Mouse (Mus musculus) embryonic fibroblast, embryonic 13.5 days (primary cell): Measurements from ENCODE around the gene Alpk3.

Experiments
- CTCF ChIP-seq: IDR thresholded peaks from 2 replicates; pipeline ENCODE4 v1.5.1; 2011; ENCODE audit warnings: mild to moderate bottlenecking, control low read depth, low read length, moderate library complexity, borderline replicate concordance; ENCODE audit not compliant: insufficient read depth
- POLR2A ChIP-seq: IDR thresholded peaks from 2 replicates; pipeline ENCODE4 v1.6.1; 2011; ENCODE audit warnings: low read depth, mild to moderate bottlenecking, control low read depth, low read length, moderate library complexity

DNA sequence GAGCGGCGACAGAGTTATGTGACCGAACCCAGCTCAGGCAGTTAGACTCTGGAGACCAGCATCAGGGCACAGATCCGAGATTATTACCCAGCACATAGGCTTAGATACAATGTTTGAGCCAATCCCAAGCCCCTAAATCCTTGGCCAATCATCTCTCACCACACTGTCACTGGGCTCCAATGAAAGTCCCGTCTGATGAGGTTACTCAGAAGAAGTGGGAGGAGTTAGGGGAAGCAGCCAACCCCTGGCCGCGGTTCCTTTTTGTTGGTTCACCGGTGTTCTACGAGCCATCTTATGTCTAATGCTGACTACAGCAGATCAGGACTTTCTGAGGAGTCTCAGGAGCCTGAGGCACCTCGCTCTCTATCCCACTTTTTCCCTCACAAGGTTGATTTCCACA lies 94.9 kb downstream of the Alpk3 start:
- TF ChIP-seq CTCF, result no peak
- TF ChIP-seq POLR2A, result no peak
